Mouse (Mus musculus) right cerebral cortex, postnatal 4 days (tissue): ENCODE data around the gene Rab5c.
A peak's percentile ranks its signal among the peaks of the same experiment; 100 is the strongest.

Source experiments
- DNase-seq: peaks from one replicate; pipeline ENCODE4 v3.0.0-alpha.2; 2022

The Rab5c gene

DNA sequence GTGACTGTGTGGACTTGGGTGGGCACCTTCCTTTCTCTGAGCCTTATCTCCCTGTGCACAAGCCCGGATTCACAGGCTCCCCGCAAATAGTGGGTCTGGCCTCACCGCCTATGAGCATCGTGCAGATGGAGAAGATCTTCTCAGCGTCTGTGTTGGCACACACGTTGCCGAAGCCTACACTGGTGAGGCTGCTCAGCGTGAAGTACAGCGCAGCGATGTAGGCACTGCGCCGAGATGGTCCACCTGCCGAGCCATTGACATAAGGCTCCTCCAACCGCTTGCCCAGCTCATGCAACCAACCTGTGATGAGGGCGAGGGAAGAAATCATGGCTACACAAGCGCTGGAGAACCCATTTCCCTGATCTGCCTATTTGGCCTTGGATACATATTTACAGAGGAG, 12.1 kb upstream of the Rab5c start:
- no peak for DNase-seq

DNA sequence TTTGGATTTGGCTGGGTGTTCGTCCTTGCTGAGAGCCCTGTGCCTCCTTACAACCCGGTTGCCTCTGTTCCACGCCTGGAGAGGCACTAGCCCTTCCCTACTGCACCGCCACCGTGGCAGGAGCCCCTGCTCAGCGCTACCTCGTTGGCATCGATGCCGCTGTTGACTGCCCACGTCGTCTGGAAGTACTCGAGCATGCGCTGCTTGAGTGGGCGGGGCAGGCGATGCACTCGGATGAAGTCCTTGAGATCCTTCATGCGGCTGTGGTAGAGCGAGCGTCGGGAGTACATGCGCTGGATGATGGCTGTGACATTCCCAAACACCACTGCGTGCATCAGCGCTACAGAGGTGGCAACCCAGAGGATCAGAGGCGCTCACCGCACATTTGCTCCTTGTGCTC, 11.5 kb upstream of the Rab5c start:
- no peak for DNase-seq

DNA sequence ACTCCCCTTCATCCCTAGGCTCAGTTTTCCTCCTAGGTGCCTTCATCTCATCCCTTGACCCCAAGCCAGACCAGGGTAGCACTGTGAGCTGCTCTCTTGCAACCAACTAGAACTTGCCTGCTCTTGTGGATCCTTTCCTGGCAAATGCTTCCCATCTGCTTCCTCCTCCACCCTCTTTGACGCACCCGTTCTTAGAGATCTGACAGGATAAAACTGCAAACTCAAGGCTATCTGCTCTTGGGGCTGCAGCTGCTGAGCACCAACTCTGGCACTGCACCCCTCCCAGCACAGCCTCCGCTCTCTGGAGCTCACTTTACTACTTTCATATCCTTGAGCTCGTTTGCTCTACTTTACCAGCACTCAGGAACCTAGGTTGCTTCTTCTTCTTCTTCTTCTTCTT, 10.6 kb upstream of the Rab5c start:
- no peak for DNase-seq

DNA sequence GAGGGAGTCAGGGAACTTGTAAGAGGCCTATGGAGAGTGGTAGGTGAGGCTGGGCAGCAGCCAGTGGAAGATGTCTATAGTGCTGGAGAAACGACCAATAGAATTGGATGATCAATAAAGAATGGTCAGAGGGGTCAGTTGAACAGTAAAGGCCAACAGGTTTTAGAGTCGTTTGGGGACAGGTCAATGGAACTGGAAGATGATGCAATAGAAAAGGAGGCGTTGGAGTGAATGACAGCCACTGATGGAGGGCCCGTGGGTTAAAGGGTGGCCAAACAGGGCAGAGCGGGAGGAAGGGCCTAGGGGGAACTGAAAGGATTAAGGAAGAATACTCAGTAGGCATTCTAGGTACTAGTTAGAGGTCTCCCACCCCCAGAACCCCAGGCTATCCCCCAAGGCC, 9.1 kb upstream of the Rab5c start:
- no peak for DNase-seq

DNA sequence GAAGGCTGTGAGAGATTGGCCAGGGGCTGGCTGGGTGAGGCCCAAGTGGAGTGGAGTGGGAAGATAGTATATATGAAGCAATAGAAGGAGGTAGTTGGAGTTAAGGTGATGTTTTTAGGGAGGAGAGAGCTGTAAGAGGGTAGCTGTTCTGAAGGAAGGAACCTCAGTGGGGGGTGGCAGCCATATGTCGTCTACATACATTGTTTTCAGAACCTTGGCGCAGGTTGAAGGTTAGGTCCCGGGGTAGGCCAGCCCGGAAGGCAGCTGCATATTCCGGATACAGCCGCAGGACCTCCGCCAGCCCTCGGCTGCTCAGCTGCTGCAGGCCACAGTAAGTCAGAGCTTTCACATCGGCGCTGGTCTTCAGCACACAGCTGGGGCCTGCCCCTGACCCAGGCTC, 8.5 kb upstream of the Rab5c start:
- no peak for DNase-seq

DNA sequence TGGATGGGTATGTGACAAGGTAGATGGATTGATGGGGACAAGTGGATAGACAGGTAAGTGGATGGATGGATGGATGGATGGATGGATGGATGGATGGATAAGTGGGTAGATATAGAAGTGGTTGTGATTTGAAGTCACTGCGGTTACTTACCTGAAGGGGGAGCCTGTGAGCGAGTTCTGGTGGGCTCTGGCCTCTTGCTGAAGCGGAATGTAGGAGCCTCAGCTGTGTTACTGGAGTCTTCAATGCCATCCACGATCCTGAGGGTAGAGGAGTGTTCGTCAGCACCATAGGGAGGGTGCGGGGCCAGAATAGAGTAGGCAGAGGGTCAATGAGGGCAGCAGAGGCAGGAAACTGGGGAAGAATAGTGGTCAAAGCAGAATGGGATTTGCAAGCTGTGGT, 7.1 kb upstream of the Rab5c start:
- DNase-seq = peak; percentile 49

DNA sequence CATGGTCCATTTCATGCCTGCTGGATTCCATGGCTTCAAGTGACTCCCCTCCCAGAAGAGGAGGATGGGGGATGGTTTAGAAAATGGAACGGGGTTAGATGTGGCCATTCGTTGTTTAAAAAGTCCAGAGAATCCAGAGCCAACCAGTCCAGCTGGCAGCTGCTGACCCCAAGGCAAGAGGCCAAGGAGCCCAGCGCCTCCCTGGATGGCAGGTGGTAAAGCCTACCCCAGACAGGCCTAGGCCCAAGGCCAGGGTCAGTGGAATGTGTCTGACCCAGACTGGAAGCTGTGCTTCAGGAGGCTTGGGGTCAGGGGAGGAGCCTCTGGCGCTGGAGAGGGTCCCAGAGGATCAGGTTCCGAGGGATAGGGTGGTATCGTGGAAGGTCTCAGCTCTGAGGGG, 3.3 kb upstream of the Rab5c start:
- no peak for DNase-seq

DNA sequence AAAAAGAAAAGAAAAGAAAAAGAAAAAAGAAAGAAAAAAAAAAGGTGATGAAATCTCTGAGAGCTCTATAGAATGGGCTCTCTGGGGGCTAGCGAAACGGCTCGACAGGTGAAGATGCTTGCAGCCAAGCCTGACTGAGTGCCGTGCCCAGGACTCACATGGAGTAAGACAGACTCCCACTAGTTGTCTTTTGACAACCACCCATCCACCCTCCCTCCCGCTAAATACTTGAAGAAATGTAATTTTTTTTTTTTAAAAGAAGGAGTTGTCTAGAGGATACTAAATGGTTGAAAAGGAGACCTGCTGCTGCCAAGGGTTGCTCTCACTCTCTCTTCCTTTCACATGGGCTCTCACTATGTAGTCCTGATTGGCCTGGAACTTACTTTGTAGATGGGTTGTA, 734 bp upstream of the Rab5c start:
- no peak for DNase-seq

DNA sequence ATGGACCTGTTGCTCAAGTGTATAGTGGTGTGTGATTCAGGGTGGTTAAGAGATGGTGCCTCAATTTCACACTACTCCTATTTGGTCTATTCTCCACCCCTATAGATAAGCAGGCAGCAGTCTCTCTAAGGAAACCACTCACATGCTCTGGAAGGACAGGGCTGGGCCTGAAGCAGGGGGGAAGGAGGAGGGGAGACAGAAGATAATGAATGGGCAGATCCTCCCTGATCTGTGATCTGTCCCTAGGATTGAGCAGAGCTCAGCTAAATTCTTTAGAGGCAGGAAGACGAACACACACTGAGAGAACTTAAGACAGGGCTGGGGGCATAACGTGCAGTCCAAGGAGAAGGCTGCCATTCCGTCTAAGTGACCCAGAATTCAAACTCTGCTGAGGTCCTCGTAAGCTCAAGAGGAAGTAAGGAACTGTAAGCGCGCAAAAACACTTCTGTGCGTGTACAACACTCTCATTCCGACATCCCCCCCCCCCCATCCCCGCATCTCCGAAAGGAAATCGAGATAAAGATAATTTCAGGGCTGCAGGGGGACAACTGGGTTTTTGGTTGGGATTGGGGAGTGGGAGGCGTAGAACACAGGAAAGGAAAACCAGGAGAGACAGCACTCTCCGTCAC, 796 bp downstream of the Rab5c start:
- no peak for DNase-seq

DNA sequence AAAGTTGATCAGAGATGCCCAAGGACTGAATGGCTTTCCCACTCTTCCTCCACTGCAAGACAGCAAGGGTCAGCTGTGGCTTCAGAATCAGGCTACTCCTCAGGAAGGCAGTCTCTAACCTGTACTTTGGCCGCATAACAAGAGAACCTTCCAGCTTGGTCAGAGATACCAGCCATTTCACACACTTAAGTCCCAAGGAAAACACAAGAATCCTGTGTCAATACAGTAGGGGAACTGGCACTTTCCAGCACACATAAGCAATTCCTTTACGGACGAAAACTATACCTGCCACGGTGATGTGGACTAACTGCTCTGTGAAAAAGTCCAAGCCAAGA, 1.3 kb downstream of the Rab5c start:
- DNase-seq = no peak

DNA sequence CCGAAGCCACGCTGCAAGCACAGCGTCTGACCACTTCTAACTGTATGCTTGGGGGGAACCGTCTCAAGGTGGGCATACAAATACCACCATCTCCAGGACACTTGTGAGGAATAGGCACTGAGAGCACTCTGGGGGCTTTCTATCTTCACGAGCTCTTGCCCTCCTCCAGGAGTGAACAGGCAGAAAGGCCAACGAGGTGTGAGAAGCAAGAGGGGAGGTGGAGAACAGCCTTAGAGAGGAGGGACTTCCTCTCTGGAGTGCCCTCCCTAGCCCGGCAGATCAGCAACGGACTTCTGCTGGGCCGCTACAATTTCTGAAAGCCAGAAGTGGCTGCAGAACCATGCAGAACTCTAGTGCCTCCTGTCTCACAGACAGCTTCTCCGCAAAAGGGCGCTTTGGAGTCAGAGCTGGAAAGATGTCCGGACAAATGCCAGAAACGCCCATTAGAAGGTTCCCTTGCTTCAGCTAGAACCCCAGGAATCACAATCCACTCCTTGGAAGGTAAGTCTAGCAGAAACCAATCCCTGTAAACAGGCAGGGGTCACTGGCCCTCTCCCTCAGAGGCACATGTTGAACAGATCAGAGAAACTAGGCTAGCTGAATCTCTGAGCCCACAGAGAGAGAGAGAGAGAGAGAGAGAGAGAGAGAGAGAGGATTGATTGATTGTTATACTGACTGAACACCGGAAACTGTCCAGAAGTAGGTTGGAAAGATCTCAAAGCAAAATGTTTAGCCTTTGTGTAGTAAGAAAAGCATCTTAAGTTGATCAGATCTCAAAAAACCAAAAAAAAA, 1.9 kb downstream of the Rab5c start:
- no peak for DNase-seq

DNA sequence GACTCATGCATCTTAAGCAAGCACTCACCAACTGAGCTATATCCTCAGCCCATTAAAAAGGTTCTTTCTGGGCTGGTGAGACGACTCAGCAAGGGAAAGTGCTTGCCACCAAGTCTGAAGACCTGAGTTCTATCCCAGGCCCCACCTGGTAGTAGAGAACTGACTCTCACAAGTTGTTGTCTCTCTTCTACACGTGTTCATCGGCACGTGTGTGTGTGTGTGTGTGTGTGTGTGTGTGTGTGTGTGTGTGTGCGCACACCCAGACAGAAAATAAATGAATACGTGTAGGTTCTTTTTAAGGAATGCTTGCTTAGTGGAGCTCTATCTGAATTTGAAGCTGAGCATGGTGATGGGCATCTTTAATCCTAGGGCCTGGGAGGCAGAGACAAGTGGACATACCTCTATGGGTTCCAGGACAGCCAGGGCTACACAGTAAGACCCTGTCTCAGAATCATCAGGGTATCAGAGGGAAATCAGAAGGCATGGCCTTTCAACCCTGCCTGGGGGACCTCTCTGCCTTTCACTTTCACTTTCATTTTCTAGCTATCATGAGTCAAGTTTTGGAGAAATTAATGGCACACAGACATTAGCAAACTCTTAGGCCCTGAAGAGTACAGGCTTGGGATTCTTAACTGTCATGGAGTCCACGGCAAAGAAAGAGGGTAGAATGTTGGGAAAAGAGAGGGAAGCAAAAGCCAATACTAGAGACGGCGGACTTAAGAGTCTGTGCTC, 2.7 kb downstream of the Rab5c start:
- no peak for DNase-seq

DNA sequence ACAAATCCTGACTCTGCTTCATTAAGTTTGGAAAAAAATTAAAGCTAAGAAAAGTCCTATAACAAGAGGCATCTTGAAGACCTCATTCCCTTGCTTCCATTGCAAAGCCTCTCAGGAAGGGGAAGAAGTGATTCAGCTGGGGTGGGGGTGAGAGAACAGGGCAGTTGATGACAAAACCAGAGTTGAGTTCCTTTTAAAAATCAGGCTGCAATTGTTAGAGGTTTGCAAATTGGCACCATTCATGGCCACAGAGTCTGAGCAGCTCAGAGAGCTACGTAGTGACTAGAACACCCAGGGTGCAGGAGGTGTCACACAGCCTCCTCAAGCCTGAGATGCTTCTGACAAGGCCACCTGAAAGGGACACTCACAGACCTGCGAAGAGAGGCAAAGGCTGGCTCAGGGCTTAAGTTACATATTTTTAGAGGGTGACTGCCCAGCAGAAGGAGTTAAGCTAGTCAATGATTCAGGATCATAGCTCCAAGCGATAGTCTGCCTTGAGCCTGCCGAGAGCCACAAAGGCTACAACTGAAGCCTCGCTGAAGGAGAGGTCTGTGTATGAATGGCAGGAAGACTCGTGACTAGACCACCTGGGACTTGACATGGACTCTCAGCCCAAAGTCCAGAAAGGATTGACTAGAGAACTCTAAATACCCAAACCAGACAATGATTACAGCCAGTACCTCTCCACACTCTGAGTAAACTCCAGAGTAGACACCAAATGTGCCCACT, 7.4 kb downstream of the Rab5c start:
- DNase-seq = no peak

DNA sequence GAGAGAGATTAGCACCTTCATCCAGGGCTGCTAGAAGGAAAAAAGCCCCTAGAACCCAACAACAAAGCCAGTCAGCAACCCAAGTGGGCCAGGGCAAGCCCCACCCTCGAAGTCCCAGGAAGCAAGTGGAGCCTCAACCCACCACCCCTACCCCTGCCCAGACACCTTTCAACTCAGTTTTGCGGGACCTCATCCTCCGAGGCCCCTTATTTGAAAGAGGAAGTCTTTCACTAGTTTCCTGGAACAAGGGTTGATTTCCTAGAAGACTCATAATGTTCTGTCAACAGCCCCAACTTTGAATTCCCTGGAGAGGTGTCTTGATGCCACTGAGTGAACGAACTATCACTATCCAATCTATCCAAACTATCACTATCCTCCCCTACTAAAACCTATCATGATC, 8.0 kb downstream of the Rab5c start:
- no peak for DNase-seq

DNA sequence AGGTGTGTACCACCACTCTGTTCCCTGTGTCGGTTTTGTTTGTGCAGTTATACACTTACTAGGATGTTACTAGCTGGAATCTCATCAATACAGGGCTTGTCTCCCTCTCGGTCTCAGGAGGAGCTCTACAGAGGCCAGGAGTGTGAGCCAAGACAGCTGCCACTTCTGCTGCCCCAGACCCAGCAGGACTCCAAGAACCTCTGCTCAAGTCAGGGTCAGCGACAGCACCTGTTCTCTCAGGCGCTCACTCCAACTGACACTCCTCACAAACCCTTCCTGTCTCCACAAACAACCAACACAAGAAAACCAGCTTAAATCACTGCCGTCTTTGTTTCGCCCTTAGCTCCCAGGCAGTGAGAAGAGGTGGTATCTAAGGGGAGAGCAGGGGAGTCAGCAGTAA, 9.4 kb downstream of the Rab5c start:
- no peak for DNase-seq

DNA sequence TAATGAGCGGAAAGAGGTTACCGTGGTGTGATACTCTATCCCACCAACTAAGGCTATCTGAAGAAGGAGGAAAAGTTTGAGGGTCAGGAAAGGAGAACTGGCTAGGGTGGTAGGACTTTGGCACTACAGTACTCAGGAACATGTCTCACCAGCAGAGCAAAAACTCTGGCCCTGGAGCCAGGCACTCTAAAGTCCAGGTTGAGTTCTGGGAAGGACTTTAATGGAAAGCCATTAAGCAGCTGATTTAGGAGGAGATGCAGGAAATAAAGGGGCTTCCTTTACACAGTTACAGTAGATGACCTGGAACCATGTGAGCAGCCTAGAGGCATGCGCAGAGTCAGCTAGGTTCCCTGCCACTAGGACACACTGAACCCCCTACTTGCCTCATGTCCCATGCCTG, 10.8 kb downstream of the Rab5c start:
- no peak for DNase-seq

DNA sequence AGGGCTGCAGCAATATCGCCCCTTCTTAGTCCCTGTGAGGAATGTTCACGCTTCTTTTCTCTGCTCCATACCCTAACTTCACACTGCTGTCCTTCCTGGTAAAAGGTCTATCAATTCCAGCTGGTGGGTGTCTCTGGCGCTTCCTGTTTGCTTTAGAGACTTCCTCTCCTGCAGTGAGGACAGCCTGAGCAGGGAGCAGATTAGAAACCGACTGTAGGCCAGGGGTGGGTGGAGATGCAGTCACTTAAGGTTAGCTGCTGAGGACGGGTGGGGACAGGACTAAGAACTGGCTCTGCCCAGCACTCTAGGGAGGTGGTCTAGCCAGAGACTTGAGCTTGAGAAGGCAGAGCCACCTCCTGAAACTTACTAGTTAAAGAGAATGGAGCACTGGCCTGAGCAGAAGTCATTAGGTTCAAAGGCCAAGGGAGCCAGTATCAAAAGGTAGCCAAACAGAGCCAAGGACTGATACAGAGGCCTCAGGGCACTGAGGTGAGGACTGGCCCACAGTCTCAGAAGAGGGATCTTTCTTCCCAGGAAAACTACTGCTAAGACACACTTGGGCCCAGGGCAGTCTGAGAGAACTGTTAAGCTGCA, 13.0 kb downstream of the Rab5c start:
- DNase-seq = no peak

DNA sequence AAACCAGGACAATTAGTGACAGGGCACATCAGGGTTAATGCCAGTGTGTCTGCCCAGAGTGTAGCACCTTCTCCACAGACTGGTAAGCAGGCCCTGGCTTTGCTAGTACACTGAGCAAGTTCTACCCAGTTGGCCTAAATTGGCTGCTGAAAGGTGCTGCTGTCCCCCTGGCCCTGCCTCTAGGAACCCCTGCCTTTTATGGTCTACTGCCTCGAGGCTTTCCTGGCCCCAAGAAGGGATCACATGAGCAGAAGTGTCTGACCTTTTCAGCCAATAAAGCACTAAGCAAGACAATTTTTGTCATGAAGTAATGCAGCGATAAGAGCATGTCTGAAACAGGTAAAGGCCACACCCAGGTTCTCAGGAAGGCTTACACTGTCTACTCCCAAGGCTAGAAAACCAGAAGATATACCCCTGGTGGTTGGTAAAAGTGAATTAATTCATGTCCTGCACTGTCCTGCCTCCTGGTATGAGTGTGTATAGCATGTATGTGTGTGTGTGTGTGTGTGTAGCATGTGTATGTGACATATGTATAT, 15.5 kb downstream of the Rab5c start:
- DNase-seq = no peak

DNA sequence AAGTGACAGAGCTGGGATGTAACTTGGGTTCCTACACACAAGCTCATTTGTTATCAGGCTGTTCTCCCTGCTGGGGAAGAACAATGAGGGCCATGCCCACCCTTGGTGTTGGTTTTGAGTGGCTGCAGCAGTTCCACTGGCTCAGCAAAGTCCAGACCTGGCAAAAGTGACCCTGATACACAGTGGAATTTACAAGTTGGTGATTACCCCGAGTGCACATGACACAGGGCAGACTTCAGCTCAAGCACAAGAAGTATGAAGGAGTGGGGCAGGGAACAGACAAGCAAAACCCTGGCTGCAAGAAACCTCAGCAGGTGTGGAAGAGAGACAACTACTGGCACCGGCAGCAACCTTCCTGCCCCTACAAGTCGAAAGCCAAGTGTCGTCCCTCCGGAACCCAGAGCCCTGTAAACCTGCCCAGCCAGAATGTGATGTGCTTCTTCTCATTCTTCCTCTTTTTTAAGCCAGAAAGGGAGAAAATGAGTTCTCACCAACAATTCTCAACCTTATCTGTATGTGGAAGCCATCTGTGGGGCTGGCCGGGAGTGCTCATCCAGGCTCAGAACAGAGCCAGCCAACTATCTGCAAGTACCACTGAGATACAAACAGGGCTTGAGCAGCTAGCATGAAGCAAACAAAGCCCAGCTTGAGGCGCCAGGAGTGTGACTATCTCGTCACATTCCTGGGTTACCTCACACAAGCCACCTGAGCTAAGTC, 16.1 kb downstream of the Rab5c start:
- no peak for DNase-seq

DNA sequence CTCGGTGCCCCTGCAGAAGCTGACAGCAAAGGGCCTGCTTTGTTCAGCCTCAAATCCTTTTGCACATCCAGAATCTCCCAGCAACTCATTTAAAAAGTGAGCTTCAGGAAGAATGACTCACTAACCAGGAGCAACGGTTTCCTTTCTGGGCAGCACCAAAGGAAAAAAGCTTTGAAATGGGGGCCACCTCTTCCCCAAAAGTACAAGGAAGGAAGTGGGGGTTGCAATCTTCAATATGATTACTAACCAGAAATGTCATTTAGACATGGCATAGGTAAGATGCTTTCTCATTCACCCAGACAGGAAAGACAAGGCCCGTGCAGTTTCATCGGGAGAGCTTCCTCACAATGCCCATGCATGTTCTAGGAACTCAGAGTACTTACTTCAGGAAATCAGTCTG, 16.8 kb downstream of the Rab5c start:
- no peak for DNase-seq

DNA sequence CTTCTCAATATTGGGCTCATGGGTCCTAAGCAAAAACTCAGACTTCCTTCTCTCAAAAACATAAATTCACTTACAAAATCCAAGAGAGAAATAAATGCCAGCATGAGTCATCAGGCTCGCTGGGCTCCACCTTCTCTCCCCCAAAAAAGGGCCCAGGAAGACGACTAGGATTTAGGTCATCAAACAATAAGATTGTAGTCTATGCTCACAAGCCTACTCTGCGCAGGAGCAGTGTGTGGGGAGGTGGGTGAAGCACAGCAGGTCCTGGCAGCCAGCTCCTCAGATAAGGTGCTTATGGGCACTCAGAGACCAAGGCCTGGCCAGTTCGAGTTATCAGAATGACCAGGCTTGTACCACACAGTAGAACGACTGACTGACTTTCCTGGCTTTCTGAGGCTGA, 17.7 kb downstream of the Rab5c start:
- no peak for DNase-seq

DNA sequence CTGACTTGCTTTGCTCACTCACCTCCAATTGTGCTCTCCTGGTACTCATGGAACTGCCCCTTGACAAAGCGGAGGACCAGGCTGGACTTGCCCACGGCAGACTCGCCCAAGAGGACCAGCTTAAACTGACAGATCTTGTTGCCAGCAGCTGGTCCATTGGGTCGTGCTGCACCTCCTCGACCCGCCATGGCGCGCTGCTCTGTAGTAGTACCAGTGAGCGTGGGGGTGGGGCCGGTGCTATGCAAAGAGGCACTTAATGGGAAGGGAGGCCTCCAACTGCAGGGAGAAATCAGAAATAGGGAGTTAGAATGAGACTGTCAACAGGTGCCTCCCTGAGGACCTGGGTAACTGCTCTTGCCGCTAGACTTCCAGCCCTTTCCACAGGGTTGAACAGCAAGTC, 18.1 kb downstream of the Rab5c start:
- no peak for DNase-seq
